In genomic region chr17:71019860-71020259, GRCm38 (mm10) we compare ENCODE assay signal across 16 mouse cellular contexts. TPM values are rescaled to one million over a fixed set of nuclear protein-coding genes. Genes with fewer than 3 reads are reported as not detected.
DNase-seq lines count a peak whose midpoint lies in the region; ATAC-seq and TF ChIP-seq lines count a peak whose summit lies in the region.
"Had no signal": no experiment of that assay in that cellular context is flagged by ENCODE, and none has a peak within 500 bp of the region (broad histone marks: within the 10 kb centered on the region; RNA-seq: fewer than 3 reads in every experiment).

No protein-coding gene starts in this region.

- no peaks in the 10 kb centered on the region for H3K79me2 ChIP-seq in heart, adult 2 months (replicated peaks; ENCODE audit: control insufficient read depth, insufficient read depth, low read length)

- TF ChIP-seq CTCF in heart, adult 2 months (IDR thresholded peaks at IDR 0.05): no peak
- no peak for TF ChIP-seq CTCF in forebrain, postnatal 0 days (IDR thresholded peaks at IDR 0.05; ENCODE audit: low read depth)

- no peak overlapping the region for H3K4me2 ChIP-seq in lung, embryonic 15.5 days
- H3K4me2 ChIP-seq in heart, embryonic 15.5 days: peak overlapping the region; percentile 32
- 0 out of 2 replicates have a peak overlapping the region, but pooled peaks have one; percentile 2 for H3K4me2 ChIP-seq in liver, embryonic 13.5 days
- H3K4me2 ChIP-seq in forebrain, postnatal 0 days (ENCODE audit: low read depth): no peak overlapping the region
- H3K4me2 ChIP-seq: hindbrain, embryonic 13.5 days; neural tube, embryonic 15.5 days had no signal

- H3K27ac ChIP-seq in heart, adult 2 months: peak overlapping the region; percentile 98
- 0 out of 2 replicates have a peak overlapping the region, but pooled peaks have one; percentile 11 for H3K27ac ChIP-seq in lung, embryonic 15.5 days
- H3K27ac ChIP-seq in heart, embryonic 15.5 days: peak overlapping the region; percentile 97
- H3K27ac ChIP-seq in liver, embryonic 13.5 days: no peak overlapping the region
- no peak overlapping the region for H3K27ac ChIP-seq in forebrain, postnatal 0 days (ENCODE audit: low read depth, low read length)
- H3K27ac ChIP-seq: hindbrain, embryonic 13.5 days; liver, embryonic 14.5 days; neural tube, embryonic 15.5 days had no signal

- H3K4me1 ChIP-seq in heart, adult 2 months (ENCODE audit: control insufficient read depth, insufficient read depth, low read length): peaks cover 7% of the 10 kb centered on the region
- H3K4me1 ChIP-seq in lung, embryonic 15.5 days: peaks cover 7% of the 10 kb centered on the region; the same call in 1 of the 2 replicates
- peaks cover 39% of the 10 kb centered on the region for H3K4me1 ChIP-seq in heart, embryonic 15.5 days (replicated peaks)
- peaks cover 9% of the 10 kb centered on the region for H3K4me1 ChIP-seq in liver, embryonic 13.5 days (replicated peaks)
- H3K4me1 ChIP-seq in forebrain, postnatal 0 days (ENCODE audit: insufficient read depth): no peaks in the 10 kb centered on the region

- H3K9ac ChIP-seq in heart, adult 2 months (ENCODE audit: low read depth, low read length): peak overlapping the region; percentile 86
- H3K9ac ChIP-seq in lung, embryonic 15.5 days: no peak overlapping the region
- peak overlapping the region; percentile 71 for H3K9ac ChIP-seq in heart, embryonic 15.5 days
- H3K9ac ChIP-seq in liver, embryonic 13.5 days: no peak overlapping the region
- H3K9ac ChIP-seq in forebrain, postnatal 0 days: no peak overlapping the region
- H3K9ac ChIP-seq: hindbrain, embryonic 13.5 days; liver, embryonic 14.5 days; neural tube, embryonic 15.5 days had no signal

- peak in 1 of 2 experiments; percentile 20 for DNase-seq in heart, adult 2 months
- DNase-seq in heart, postnatal 14 days: no peak
- DNase-seq in lung, postnatal 14 days: no peak
- no peak for DNase-seq in liver, embryonic 13.5 days
- no peak for DNase-seq in forebrain, postnatal 0 days
- DNase-seq in cerebellum, adult 11-12 months: no peak
- DNase-seq: B cell, adult 2 months; kidney, postnatal 25 days; layer of hippocampus, postnatal 36 days; midbrain, embryonic 14.5 days had no signal

- TF ChIP-seq POLR2A in heart, adult 2 months (IDR thresholded peaks at IDR 0.05; ENCODE audit: insufficient read depth, low read depth, low read length): peak; percentile 49; the same call in 1 of the 2 replicates

- peak overlapping the region; percentile 42 for H3K4me3 ChIP-seq in heart, adult 2 months
- no peak overlapping the region for H3K4me3 ChIP-seq in lung, embryonic 15.5 days
- peak overlapping the region; percentile 56 for H3K4me3 ChIP-seq in heart, embryonic 15.5 days
- no peak overlapping the region; the same call in 1 of the 2 replicates for H3K4me3 ChIP-seq in liver, embryonic 13.5 days (replicated peaks)
- no peak overlapping the region for H3K4me3 ChIP-seq in forebrain, postnatal 0 days (ENCODE audit: low read depth, low read length)
- H3K4me3 ChIP-seq: hindbrain, embryonic 13.5 days; neural tube, embryonic 15.5 days had no signal

- ATAC-seq in lung, embryonic 15.5 days (ENCODE audit: borderline replicate concordance, extremely low read depth, low FRiP score, low TSS enrichment): no peak
- peak; percentile 53; the same call in 1 of the 2 replicates for ATAC-seq in heart, embryonic 15.5 days (replicated peaks; ENCODE audit: insufficient number of reproducible peaks, insufficient read depth, low FRiP score, low read depth)
- no peak for ATAC-seq in liver, embryonic 13.5 days (ENCODE audit: low read depth)
- no peak for ATAC-seq in forebrain, postnatal 0 days

- TF ChIP-seq EP300 in heart, adult 2 months (IDR thresholded peaks at IDR 0.05; ENCODE audit: insufficient read depth, low read depth, low read length): 0 out of 2 replicates have a peak, but pooled peaks have one; percentile 23

- 36% methylated on average over 9 of the region's 9 CpGs for WGBS in heart, adult 2 months
- 51% methylated on average over 9 of the region's 9 CpGs for WGBS in lung, embryonic 15.5 days
- 34% methylated on average over 9 of the region's 9 CpGs for WGBS in heart, embryonic 15.5 days
- 58% methylated on average over 9 of the region's 9 CpGs for WGBS in liver, embryonic 13.5 days (ENCODE audit: insufficient replicate concordance)
- 63% methylated on average over 9 of the region's 9 CpGs for WGBS in forebrain, postnatal 0 days

- peaks cover 13% of the 10 kb centered on the region for H3K36me3 ChIP-seq in heart, adult 2 months (ENCODE audit: control insufficient read depth, insufficient read depth, low read length)
- H3K36me3 ChIP-seq in lung, embryonic 15.5 days: no peaks in the 10 kb centered on the region
- H3K36me3 ChIP-seq in heart, embryonic 15.5 days: peaks cover 6% of the 10 kb centered on the region; the same call in 1 of the 2 replicates
- no peaks in the 10 kb centered on the region for H3K36me3 ChIP-seq in liver, embryonic 13.5 days
- no peaks in the 10 kb centered on the region for H3K36me3 ChIP-seq in forebrain, postnatal 0 days (ENCODE audit: insufficient read depth)
- H3K36me3 ChIP-seq: G1E; hindbrain, embryonic 13.5 days; neural tube, embryonic 15.5 days had no signal

- intact Hi-C loops in heart, adult 2 months (cut with DNase I): loop anchor here (2.0 kb wide), 1 partner anchor 17 kb away; the partner anchor contains the start of genes Myl12a and Myom1
- intact Hi-C loops in heart, postnatal 14 days (cut with DNase I): loop anchor here (2.0 kb wide), 1 partner anchor 17 kb away; the partner anchor contains the start of genes Myl12a and Myom1

- H3K27me3 ChIP-seq in heart, adult 2 months (ENCODE audit: control insufficient read depth, insufficient read depth, low read length): no peaks in the 10 kb centered on the region
- no peaks in the 10 kb centered on the region for H3K27me3 ChIP-seq in lung, embryonic 15.5 days
- no peaks in the 10 kb centered on the region for H3K27me3 ChIP-seq in heart, embryonic 15.5 days
- no peaks in the 10 kb centered on the region for H3K27me3 ChIP-seq in liver, embryonic 13.5 days
- no peaks in the 10 kb centered on the region for H3K27me3 ChIP-seq in forebrain, postnatal 0 days (ENCODE audit: insufficient read depth, low read length)
- H3K27me3 ChIP-seq: hindbrain, embryonic 13.5 days; neural tube, embryonic 15.5 days had no signal

- H3K9me3 ChIP-seq in lung, embryonic 15.5 days: no peaks in the 10 kb centered on the region
- H3K9me3 ChIP-seq in heart, embryonic 15.5 days (replicated peaks): no peaks in the 10 kb centered on the region
- H3K9me3 ChIP-seq in liver, embryonic 13.5 days (replicated peaks): no peaks in the 10 kb centered on the region
- H3K9me3 ChIP-seq in forebrain, postnatal 0 days (ENCODE audit: low read length): no peaks in the 10 kb centered on the region
- H3K9me3 ChIP-seq: G1E; hindbrain, embryonic 13.5 days; neural tube, embryonic 15.5 days had no signal

RNA-seq across cellular contexts. Expression of gene Myl12a, which starts 17.2 kb away (rescaled TPM):
- total RNA-seq in heart, adult 2 months (2021): 1,000 to 10,000 TPM in 1 of 2 experiments, 100 to 1,000 TPM in 1; 822 to 1,002 TPM
- 617 and 695 TPM in 2 replicates for polyA plus RNA-seq in heart, adult 2 months (2012; rRNA removed)
- 100 to 1,000 TPM; 728 to 823 TPM for total RNA-seq in heart, postnatal 14 days (2021)
- polyA plus RNA-seq in lung, embryonic 15.5 days (2015; fragmentation: Nextera tagmentation; extraction: Ambion mirVana): 673 and 708 TPM in 2 replicates
- 619 and 705 TPM in 2 replicates for polyA plus RNA-seq in heart, embryonic 15.5 days (2015; fragmentation: Nextera tagmentation; extraction: Ambion mirVana)
- polyA plus RNA-seq in liver, embryonic 13.5 days (2015; fragmentation: Nextera tagmentation; extraction: Ambion mirVana): 237 and 258 TPM in 2 replicates
- total RNA-seq in forebrain, postnatal 0 days (2014; rRNA removed): 35.6 and 37.0 TPM in 2 replicates
- 80.4 and 80.8 TPM in 2 replicates for polyA plus RNA-seq in forebrain, postnatal 0 days (2015; fragmentation: Nextera tagmentation; extraction: Ambion mirVana)

RNA-seq across cellular contexts. Expression of gene Myom1, which starts 17.4 kb away (rescaled TPM):
- 1,000 to 10,000 TPM in 1 of 2 experiments, 100 to 1,000 TPM in 1; 865 to 1,030 TPM for total RNA-seq in heart, adult 2 months (2021)
- polyA plus RNA-seq in heart, adult 2 months (2012; rRNA removed): 222 and 381 TPM in 2 replicates
- 1,000 to 10,000 TPM; 1,141 to 1,154 TPM for total RNA-seq in heart, postnatal 14 days (2021)
- polyA plus RNA-seq in lung, embryonic 15.5 days (2015; fragmentation: Nextera tagmentation; extraction: Ambion mirVana): 9.0 and 10.9 TPM in 2 replicates
- 164 and 185 TPM in 2 replicates for polyA plus RNA-seq in heart, embryonic 15.5 days (2015; fragmentation: Nextera tagmentation; extraction: Ambion mirVana)
- polyA plus RNA-seq in liver, embryonic 13.5 days (2015; fragmentation: Nextera tagmentation; extraction: Ambion mirVana): 1.7 and 2.1 TPM in 2 replicates
- total RNA-seq in forebrain, postnatal 0 days (2014; rRNA removed): 1.5 and 2.0 TPM in 2 replicates
- 0.52 and 1.2 TPM in 2 replicates for polyA plus RNA-seq in forebrain, postnatal 0 days (2015; fragmentation: Nextera tagmentation; extraction: Ambion mirVana)

Comparison
In these comparisons a context has a peak if more than half of its experiments do, and no peak if none do; other contexts are left out.
1. H3K27ac ChIP-seq: peak in heart, adult 2 months (single experiment), lung, embryonic 15.5 days (single experiment) and heart, embryonic 15.5 days (single experiment); none in liver, embryonic 13.5 days (single experiment) and forebrain, postnatal 0 days (single experiment).
2. H3K4me3 ChIP-seq: peak in heart, adult 2 months (single experiment) and heart, embryonic 15.5 days (single experiment); none in lung, embryonic 15.5 days (single experiment), liver, embryonic 13.5 days (single experiment) and forebrain, postnatal 0 days (single experiment).
3. H3K9ac ChIP-seq: peak in heart, adult 2 months (single experiment) and heart, embryonic 15.5 days (single experiment); none in lung, embryonic 15.5 days (single experiment), liver, embryonic 13.5 days (single experiment) and forebrain, postnatal 0 days (single experiment).
4. H3K4me2 ChIP-seq: peak in heart, embryonic 15.5 days (single experiment) and liver, embryonic 13.5 days (single experiment); none in lung, embryonic 15.5 days (single experiment) and forebrain, postnatal 0 days (single experiment).
5. RNA of gene Myom1, which starts 17.4 kb away (polyA plus RNA-seq): 222 to 381 TPM in heart, adult 2 months and 164 to 185 TPM in heart, embryonic 15.5 days; 9.0 to 10.9 TPM in lung, embryonic 15.5 days, 1.7 to 2.1 TPM in liver, embryonic 13.5 days and 0.52 to 1.2 TPM in forebrain, postnatal 0 days; every median in the first group is over 10 times any median in the second.